Mouse (Mus musculus) kidney, adult 11 months (tissue): ENCODE measurements around the gene Slc27a3.
A peak's percentile ranks its signal among the peaks of the same experiment; 100 is the strongest.

Source experiments
- DNase-seq: peaks from one replicate; pipeline ENCODE4 v3.0.0; 2022

Slc27a3 gene

DNA sequence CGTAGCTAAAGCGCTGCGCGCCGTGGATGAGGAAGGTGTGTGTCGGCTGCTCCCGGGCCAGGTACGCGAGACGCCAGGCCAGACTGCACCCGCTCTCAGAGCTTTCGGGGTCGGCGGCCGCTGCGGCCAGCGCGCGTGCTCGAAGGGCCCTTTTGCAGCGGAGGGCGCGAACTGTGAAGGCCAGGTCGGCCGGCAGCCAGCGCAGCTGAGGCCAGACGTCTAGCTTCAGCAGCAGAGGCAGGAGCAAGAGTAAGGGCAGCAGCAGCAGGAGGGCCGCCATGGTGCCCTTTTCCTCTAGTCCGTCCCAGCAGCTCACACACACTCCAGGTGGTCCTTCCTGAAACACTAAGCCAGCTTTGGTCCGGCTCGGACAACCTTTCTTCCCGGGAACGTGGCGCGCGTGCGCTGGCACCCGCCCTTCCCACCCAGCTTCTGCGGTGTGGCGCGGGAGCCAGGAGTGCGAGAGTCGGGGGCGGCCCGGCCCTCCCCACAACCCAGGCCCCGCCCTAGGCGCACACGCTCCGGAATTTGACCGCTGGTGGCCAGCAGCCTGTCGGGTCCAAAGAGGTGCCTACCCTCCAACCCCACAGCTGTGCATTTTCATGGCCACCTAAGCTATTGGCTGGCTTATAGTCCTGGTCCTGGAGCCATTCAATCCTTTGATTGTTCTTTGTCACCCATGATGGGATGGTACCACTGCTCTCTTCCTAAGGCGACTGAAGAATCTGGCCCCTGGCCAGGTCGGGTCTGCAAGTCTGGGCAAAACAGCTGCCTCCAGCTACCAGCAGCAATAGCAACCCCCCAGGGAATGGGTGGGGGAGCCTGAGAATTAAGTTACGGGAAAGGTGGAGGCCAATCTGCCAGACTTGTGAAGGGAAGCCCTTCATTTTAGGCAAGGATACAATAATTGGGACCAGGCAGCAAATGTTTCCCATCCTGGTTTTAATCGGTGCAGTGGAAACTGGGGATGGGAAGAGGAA lies at the start of gene Slc27a3:
TSS of gene Slc27a3 (minus strand) at position 428 of the 980 bp plus-strand sequence.
- peak; percentile 34 for DNase-seq

DNA sequence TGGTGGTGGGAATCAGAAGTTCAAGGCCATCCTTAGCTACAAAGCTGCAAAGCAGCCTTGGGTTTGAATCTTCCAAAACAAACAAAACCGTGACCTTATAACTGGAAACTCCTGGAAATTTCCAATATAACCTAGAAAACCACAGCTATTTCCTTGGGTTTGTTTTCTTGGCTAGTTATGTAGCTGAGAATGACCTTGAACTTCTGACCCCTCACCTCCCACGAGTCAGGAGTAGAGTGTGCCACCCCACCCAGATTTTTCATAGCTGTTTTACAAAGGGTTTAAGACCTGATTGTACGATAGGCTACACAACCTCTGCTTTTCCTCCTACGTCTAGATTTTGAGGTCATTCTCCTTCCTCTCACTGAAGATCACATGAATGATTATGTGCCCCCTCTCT lies 47.4 kb upstream of the Slc27a3 start:
- no peak for DNase-seq

GRCm38 (mm10) chr3:90434073-90434730 lies 44.5 kb upstream of the Slc27a3 start:
- DNase-seq = peak; percentile 65

GRCm38 (mm10) chr3:90433381-90434020 lies 43.8 kb upstream of the Slc27a3 start, which contains the start of gene Ints3:
Ints3 (minus strand) TSS chr3:90433622.
- DNase-seq = peak; percentile 100

- DNase-seq = peak; percentile 45
These were observed 43.1 kb upstream of the Slc27a3 start for GRCm38 (mm10) chr3:90432811-90433219.

DNA sequence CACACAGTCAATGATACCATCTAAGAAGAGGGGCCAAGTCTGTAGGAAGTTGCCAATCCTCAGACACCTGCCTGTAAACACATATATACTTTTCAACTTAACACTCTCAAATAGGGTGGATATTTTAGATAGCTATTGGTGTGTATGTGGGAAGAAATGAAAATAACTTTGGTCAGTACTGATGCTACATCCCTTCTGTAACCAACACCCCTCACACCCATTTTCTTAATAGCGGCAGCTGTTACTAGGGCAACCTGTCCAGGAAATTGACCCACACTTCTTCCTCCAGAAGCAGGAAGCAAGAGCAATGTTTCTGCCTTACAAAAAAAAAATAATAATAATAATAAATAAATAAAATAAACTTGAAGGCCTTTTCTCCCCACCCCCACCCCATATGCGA lies 42.6 kb upstream of the Slc27a3 start:
- DNase-seq = no peak

GRCm38 (mm10) chr3:90429576-90429975 lies 39.8 kb upstream of the Slc27a3 start:
- no peak for DNase-seq

DNA sequence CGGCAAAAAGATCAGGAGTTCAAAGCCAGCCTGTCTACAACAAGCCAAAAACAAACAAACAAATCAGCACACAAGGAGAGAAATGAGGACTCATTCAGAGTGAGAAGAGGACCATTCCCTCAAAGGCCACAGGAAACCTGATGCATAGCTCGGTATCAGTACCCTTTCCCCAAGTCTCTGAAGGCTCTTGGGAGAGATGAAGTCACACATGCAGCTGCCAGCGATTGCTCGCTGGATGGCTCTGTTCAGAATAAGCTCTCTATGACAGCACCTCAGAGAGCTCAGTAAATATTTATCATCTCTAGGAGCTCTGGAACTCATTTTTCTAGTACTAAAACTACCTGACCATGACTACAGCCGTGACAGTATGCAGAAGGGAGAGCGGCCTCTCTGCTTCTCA lies 38.4 kb upstream of the Slc27a3 start:
- DNase-seq = no peak

GRCm38 (mm10) chr3:90427574-90427973 lies 37.8 kb upstream of the Slc27a3 start:
- no peak for DNase-seq

- no peak for DNase-seq
These were observed 35.8 kb upstream of the Slc27a3 start for GRCm38 (mm10) chr3:90425499-90425898.

GRCm38 (mm10) chr3:90423549-90423948 lies 33.8 kb upstream of the Slc27a3 start:
- no peak for DNase-seq

DNA sequence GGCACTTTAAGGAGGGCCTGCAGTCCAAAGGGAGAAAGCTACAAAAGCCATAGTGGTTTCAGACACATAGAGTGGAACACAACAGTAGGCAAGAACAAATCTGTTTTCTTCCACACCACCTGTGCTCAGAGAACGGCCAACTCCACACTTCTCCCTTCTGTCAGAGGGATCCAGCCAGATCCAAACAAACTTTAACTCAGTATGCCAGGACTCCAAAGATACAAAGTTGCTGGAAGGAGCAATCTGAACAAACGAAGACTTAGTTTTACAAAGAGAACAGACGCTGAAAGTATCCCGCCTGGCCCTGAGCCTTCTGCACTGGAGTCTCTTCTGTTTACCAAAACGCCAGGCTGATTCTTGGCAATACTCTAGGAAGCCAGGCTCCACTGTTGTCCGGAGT lies 31.0 kb upstream of the Slc27a3 start:
- no peak for DNase-seq

GRCm38 (mm10) chr3:90413011-90413396 lies 23.3 kb upstream of the Slc27a3 start:
- no peak for DNase-seq

DNA sequence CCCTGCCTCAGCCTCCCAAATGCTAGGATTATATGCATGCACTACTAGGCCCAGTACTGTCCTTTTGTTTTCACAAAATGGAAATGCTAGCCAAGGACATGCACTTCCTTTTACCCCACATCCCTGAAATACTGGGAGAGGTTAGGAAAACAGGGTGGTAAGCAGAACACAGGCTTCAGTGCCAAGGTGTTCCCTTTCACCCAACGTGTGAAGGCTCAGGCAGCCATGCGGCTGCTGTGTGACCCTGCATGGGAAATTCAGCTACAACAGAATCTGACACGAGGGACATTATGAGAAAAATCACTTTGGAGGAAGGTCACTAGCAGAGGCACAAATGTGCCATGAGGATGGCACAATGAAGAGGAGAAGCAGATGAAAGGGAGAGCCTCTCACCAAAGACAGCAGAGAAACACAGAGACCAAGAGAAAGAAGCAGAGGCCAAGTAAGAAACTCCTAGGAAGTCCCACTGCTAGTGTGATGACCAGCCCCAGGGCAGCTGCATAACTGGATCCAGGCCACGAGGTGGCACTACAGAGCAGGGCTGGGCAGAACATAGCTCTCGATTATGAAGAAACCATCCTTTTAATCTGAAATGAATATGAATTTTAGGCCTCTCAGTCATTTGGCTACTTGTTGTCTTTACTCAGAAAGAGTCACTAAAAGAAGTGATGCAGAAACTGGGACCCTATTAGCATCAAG lies 22.7 kb upstream of the Slc27a3 start:
- peak; percentile 52 for DNase-seq

DNA sequence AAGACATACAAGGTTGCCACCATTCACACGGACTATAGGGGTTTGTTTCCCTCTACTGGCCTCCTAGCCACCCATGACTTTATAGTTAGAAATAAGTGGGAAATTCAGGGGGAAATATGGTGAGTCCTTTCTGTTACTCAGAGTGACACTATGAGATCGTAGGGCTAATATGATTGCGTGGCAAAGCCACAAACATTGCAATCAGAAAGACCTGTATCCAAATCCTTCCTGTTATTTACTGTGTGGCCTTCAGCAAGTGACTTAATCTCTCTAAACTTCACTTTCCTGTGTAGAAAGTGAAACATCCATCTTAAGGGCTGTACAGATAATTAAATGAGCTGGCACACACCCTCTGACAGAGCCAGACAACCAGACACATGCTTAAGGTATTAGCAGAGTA lies 19.0 kb upstream of the Slc27a3 start:
- no peak for DNase-seq

DNA sequence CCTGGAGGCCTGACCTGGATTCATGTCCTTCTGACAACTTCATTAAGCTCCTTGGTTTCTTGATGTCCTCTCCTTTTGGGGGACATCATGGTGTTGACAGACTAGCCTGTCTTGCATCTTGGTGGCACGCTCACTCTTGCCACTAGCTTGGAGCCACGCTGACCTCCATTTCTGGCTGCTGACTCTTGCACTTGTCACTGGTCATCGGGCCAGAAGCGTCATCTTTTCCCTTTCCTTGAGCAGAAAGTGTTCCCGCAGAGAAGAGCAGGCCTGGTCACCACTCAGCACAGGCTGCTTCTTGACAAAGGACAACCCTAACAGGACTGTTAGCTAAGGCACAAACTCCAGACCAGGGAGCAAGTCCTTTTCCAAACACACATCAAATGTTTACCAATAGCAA lies 16.7 kb upstream of the Slc27a3 start:
- DNase-seq = no peak

DNA sequence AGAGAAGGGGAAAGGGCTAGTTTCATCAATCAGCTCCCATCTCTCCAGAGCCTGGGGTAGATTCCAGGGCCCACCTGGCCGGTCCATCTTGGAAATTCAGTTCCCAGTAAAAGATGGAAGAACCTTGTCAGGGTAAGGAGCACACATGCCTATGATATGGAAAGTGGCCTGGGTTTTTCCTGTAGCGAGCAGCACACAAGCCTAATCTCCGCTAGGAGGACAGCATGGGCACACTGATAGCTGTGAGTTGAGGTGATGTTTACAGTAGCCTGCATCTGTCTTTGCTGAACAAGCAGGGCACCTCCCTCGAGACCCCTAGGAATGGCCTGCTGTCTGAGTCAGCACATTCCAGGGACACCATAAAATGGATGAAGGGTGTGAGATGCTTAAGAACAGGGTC lies 14.9 kb upstream of the Slc27a3 start:
- DNase-seq = no peak

GRCm38 (mm10) chr3:90404121-90404520 lies 14.4 kb upstream of the Slc27a3 start:
- DNase-seq = no peak

GRCm38 (mm10) chr3:90400993-90401392 lies 11.3 kb upstream of the Slc27a3 start:
- no peak for DNase-seq

DNA sequence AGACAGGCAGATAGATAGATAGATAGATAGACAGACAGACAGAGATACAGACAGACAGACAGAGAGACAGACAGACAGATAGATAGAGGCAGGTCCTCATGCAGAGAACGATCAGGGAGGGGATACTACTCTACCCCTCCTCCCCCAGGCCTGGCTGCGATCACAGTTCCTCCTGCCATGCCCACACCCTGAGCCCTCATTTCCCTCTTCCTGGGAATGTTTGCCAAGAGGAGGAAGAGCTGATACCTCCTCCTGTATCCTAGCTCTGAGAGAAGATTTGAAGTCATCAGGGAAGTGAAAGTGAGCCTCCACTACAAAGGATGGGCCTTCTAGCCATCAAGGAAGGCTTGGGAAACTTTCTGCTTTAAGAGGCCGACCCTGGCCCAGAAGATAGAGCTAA lies 5.9 kb upstream of the Slc27a3 start:
- DNase-seq = no peak

- no peak for DNase-seq
These were observed 2.9 kb upstream of the Slc27a3 start for GRCm38 (mm10) chr3:90392661-90393060.

- no peak for DNase-seq
These were observed 2.2 kb upstream of the Slc27a3 start for GRCm38 (mm10) chr3:90391941-90392340.

DNA sequence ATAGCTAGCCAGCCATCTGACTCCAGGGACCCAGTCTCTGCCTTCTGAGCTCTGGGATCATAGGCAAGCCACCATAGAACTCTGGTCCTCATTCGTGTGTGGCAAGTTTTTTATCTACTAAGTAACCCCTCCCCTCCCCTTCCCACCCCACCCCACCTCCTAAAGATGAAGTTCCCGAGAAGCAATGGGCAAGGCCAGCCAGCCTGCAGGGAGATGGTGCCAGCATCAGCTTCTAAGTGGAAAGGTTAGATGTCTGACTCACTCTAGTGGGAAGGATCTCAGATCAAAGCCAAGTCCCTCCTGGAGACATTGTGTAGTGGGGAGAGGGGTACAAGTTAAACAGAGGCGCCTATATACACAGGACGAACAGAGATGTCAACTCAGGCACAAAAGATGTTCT lies 1.3 kb upstream of the Slc27a3 start:
- no peak for DNase-seq
